Mouse (Mus musculus): Measurements from ENCODE around the gene C130032M10Rik. TPM values are rescaled to one million over a fixed set of nuclear protein-coding genes. Genes with fewer than 3 reads are reported as not detected.
A peak's percentile ranks its signal among the peaks of the same experiment; 100 is the strongest.

Gene C130032M10Rik
- 0.33 TPM in 1 of 2 replicates, not detected in the other for polyA plus RNA-seq (2015; fragmentation: Nextera tagmentation; extraction: Ambion mirVana)

DNA sequence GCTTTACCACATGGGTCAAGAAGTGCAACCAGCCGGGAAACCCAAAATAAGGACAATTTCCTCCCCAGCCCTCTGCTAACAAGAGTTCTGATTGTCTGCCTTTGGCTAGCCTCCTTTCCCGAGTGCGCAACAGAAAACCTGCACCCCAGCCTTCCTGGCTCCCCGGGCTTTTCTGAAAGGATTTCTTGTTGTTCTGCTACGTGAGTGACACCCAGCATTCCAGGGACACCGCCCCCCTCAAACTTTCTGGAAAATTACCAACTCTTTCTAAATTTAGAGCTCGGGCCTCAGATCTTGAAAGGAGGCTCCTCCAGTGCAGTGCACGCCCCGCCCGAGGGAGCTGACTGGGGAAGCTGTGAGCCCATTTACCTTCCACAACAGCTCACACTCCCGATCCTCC is at the start of gene C130032M10Rik:
Gene C130032M10Rik (plus strand): TSS at position 334 of the 400 bp plus-strand sequence.
- Histone ChIP-seq H3K9me3 (ENCODE audit: low read length) (peaks cover 12% of the 10 kb centered on the region; the same call in 1 of the 2 replicates), H3K4me1 (ENCODE audit: insufficient read depth, low read depth, low read length) (no peaks in the 10 kb centered on the region; the same call in 1 of the 2 replicates), H3K4me2 (replicated peaks; ENCODE audit: low read depth, low read length) (0 out of 2 replicates have a peak within 1 kb of the TSS, but pooled peaks have one; percentile 19), H3K36me3 (ENCODE audit: insufficient read depth, low read length) (no peaks in the 10 kb centered on the region), H3K9ac (replicated peaks; ENCODE audit: low read depth) (0 out of 2 replicates have a peak within 1 kb of the TSS, but pooled peaks have one; percentile 8), H3K4me3 (ENCODE audit: low read depth, low read length) (no peak within 1 kb of the TSS), H3K27ac (ENCODE audit: low read length) (peak within 1 kb of the TSS; percentile 26; the same call in 1 of the 2 replicates), H3K27me3 (replicated peaks; ENCODE audit: insufficient read depth, low read length) (no peaks in the 10 kb centered on the region)
- 35% methylated on average over 11 of the region's 11 CpGs for WGBS
- TF ChIP-seq EP300 (IDR thresholded peaks at IDR 0.05) (no peak), CTCF (IDR thresholded peaks at IDR 0.05) (no peak)
- peak; percentile 37 for DNase-seq (ENCODE audit: low spot score)
- peak; percentile 47; the same call in 1 of the 2 replicates for ATAC-seq

DNA sequence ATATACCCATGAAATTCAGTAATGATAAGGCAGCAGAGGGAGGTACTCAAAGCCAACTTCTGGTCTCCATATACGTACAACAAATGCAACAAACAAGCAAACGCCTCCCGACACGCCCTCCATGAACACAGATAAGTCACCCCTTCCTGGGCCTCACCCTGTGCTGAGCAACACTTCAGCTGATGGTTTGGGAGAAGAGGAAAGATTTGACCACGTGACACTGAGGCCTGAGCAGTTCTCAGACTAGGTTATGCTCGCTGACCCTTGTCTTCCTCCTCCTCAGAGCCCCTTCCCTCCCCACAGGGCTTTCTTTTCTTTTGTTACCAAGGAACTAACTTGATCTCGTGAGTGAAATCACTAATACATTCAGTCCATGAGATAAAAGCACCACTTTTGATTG is 48.6 kb upstream of the C130032M10Rik start:
- no peak for TF ChIP-seq EP300 (IDR thresholded peaks at IDR 0.05)
- TF ChIP-seq CTCF (IDR thresholded peaks at IDR 0.05), result no peak
- Histone ChIP-seq H3K9ac (replicated peaks; ENCODE audit: low read depth) (no peak overlapping the region), H3K27me3 (replicated peaks; ENCODE audit: insufficient read depth, low read length) (no peaks in the 10 kb centered on the region), H3K36me3 (ENCODE audit: insufficient read depth, low read length) (peaks cover 6% of the 10 kb centered on the region; the same call in 1 of the 2 replicates), H3K4me1 (ENCODE audit: insufficient read depth, low read depth, low read length) (no peaks in the 10 kb centered on the region), H3K27ac (ENCODE audit: low read length) (no peak overlapping the region), H3K9me3 (ENCODE audit: low read length) (no peaks in the 10 kb centered on the region), H3K4me3 (ENCODE audit: low read depth, low read length) (no peak overlapping the region), H3K4me2 (replicated peaks; ENCODE audit: low read depth, low read length) (no peak overlapping the region)
- 77% methylated on average over 7 of the region's 7 CpGs for WGBS
- ATAC-seq (no peak), DNase-seq (ENCODE audit: low spot score) (no peak)

DNA sequence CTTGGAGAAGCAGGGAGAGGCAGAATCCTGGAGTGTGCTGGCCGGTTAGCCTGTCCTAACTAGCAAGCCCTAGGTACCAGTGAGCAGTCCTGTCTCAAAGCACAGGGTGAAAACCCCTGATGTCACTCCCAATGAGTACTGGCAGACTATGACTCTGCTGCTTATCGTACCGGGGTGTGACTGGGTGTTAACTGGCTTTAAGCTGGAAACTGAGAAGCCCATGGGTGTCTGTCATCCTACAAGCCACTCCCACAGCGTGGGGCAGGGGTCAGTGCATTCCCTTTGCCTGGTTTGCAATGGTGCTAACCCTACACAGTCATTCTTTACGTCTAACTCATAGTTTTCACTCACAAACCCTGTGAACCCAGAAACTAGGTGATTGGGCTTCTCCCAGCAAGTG is 47.3 kb upstream of the C130032M10Rik start:
- no peaks in the 10 kb centered on the region for H3K9me3 ChIP-seq (ENCODE audit: low read length)
- H3K4me3 ChIP-seq (ENCODE audit: low read depth, low read length), result no peak overlapping the region
- DNase-seq (ENCODE audit: low spot score), result no peak
- no peaks in the 10 kb centered on the region for H3K27me3 ChIP-seq (replicated peaks; ENCODE audit: insufficient read depth, low read length)
- TF ChIP-seq EP300 (IDR thresholded peaks at IDR 0.05), result no peak
- no peak overlapping the region for H3K27ac ChIP-seq (ENCODE audit: low read length)
- no peak overlapping the region for H3K9ac ChIP-seq (replicated peaks; ENCODE audit: low read depth)
- no peak overlapping the region for H3K4me2 ChIP-seq (replicated peaks; ENCODE audit: low read depth, low read length)
- H3K36me3 ChIP-seq (ENCODE audit: insufficient read depth, low read length), result peaks cover 6% of the 10 kb centered on the region; the same call in 1 of the 2 replicates
- H3K4me1 ChIP-seq (ENCODE audit: insufficient read depth, low read depth, low read length), result no peaks in the 10 kb centered on the region
- no peak for ATAC-seq
- 80% methylated on average over 5 of the region's 5 CpGs for WGBS

DNA sequence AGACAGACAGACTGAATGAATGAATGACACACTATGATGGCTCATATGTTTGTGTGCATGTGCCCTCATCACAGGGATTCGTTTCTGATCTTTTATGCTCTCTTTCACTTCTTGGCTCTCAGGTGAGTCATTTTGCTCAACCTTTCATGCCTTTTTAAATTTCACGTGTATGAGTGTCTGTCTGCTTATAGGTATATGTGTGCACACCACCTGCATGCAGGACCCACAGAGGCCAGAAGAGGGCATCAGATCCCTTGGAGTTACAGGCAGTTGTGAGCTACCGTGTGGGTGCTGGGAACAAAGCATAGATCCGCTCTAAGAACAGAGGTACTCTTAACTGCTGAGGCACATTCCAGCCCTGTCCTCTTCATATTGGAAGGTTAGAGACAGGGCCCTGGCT is 46.8 kb upstream of the C130032M10Rik start:
- DNase-seq (ENCODE audit: low spot score), result no peak
- TF ChIP-seq EP300 (IDR thresholded peaks at IDR 0.05), result no peak
- no peak for TF ChIP-seq CTCF (IDR thresholded peaks at IDR 0.05)
- Histone ChIP-seq H3K4me3 (ENCODE audit: low read depth, low read length) (no peak overlapping the region), H3K27ac (ENCODE audit: low read length) (no peak overlapping the region), H3K27me3 (replicated peaks; ENCODE audit: insufficient read depth, low read length) (no peaks in the 10 kb centered on the region), H3K9ac (replicated peaks; ENCODE audit: low read depth) (no peak overlapping the region), H3K36me3 (ENCODE audit: insufficient read depth, low read length) (peaks cover 6% of the 10 kb centered on the region; the same call in 1 of the 2 replicates), H3K9me3 (ENCODE audit: low read length) (no peaks in the 10 kb centered on the region), H3K4me2 (replicated peaks; ENCODE audit: low read depth, low read length) (no peak overlapping the region), H3K4me1 (ENCODE audit: insufficient read depth, low read depth, low read length) (no peaks in the 10 kb centered on the region)
- ATAC-seq, result no peak
- 96% methylated on average over 4 of the region's 4 CpGs for WGBS

DNA sequence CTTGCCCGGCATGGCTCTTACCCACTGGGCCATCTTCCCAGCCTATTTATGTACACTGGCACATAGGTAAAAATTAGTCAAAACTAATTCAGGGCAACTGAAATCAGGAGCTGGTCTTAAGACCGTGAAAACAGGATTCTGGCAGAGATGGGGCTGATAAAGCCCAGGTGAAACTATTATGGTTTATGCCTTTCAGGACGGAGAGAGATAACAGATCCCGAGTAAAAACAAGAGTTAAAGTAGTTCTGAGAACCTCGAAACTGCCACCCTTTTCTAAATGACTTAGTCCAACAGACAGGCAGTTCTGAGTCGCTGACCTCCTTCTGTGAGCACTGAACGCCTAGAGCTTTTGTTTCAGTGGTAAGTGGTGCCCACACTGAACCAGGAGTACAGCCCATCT is 43.6 kb upstream of the C130032M10Rik start:
- Histone ChIP-seq H3K27me3 (replicated peaks; ENCODE audit: insufficient read depth, low read length) (no peaks in the 10 kb centered on the region), H3K27ac (ENCODE audit: low read length) (no peak overlapping the region), H3K4me1 (ENCODE audit: insufficient read depth, low read depth, low read length) (no peaks in the 10 kb centered on the region), H3K36me3 (ENCODE audit: insufficient read depth, low read length) (no peaks in the 10 kb centered on the region), H3K4me2 (replicated peaks; ENCODE audit: low read depth, low read length) (no peak overlapping the region), H3K9ac (replicated peaks; ENCODE audit: low read depth) (no peak overlapping the region), H3K4me3 (ENCODE audit: low read depth, low read length) (no peak overlapping the region), H3K9me3 (ENCODE audit: low read length) (no peaks in the 10 kb centered on the region)
- DNase-seq (ENCODE audit: low spot score), result no peak
- TF ChIP-seq CTCF (IDR thresholded peaks at IDR 0.05) (no peak), EP300 (IDR thresholded peaks at IDR 0.05) (no peak)
- WGBS, result 70% methylated on average over 7 of the region's 7 CpGs
- ATAC-seq, result no peak

DNA sequence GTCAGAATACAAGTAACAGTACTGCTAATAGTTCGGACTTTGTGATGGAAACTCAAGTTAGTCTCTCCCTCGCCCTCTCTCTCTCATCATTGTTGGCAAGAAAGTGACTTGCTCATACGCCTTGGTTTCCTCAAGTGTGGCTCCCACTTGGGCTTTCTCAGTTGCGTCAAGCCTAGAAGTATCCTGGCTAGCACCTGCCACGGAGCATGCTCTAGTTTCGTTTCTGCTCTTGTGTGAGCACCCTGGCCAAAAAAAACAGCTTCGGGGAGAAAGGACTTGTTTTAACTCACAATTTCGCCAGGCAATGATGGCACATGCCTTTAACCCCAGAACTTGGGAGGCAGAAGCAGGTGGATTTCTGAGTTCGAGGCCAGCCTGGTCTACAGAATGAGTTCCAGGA is 38.5 kb upstream of the C130032M10Rik start:
- 84% methylated on average over 9 of the region's 9 CpGs for WGBS
- Histone ChIP-seq H3K36me3 (ENCODE audit: insufficient read depth, low read length) (no peaks in the 10 kb centered on the region), H3K9me3 (ENCODE audit: low read length) (no peaks in the 10 kb centered on the region), H3K9ac (replicated peaks; ENCODE audit: low read depth) (no peak overlapping the region), H3K4me3 (ENCODE audit: low read depth, low read length) (no peak overlapping the region), H3K27ac (ENCODE audit: low read length) (no peak overlapping the region), H3K4me1 (ENCODE audit: insufficient read depth, low read depth, low read length) (no peaks in the 10 kb centered on the region), H3K4me2 (replicated peaks; ENCODE audit: low read depth, low read length) (no peak overlapping the region), H3K27me3 (replicated peaks; ENCODE audit: insufficient read depth, low read length) (no peaks in the 10 kb centered on the region)
- DNase-seq (ENCODE audit: low spot score) (no peak), ATAC-seq (no peak)
- TF ChIP-seq CTCF (IDR thresholded peaks at IDR 0.05) (no peak), EP300 (IDR thresholded peaks at IDR 0.05) (no peak)

DNA sequence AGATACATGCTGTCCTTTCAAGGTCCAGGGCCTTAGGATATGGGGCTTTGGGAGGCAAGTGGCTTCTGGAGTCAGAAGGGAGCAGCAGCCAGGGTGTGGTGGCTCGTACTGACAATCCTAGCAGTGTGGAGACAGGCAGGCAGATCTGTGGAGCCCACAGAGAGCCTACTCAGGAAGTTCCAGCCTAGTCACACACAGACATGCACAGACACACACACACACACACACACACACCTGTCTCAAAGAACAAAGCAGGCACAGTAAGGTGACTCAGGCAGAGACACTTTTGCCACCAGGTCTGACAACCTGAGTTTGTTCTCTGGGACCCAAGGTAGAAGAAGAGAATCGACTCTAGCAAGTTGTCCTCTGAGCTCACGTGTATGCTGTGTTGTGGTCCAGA is 34.6 kb upstream of the C130032M10Rik start:
- WGBS, result 69% methylated on average over 3 of the region's 3 CpGs
- DNase-seq (ENCODE audit: low spot score) (no peak), ATAC-seq (no peak)
- Histone ChIP-seq H3K36me3 (ENCODE audit: insufficient read depth, low read length) (no peaks in the 10 kb centered on the region), H3K4me1 (ENCODE audit: insufficient read depth, low read depth, low read length) (no peaks in the 10 kb centered on the region), H3K9ac (replicated peaks; ENCODE audit: low read depth) (no peak overlapping the region), H3K4me3 (ENCODE audit: low read depth, low read length) (no peak overlapping the region), H3K27ac (ENCODE audit: low read length) (no peak overlapping the region), H3K4me2 (replicated peaks; ENCODE audit: low read depth, low read length) (no peak overlapping the region), H3K27me3 (replicated peaks; ENCODE audit: insufficient read depth, low read length) (no peaks in the 10 kb centered on the region), H3K9me3 (ENCODE audit: low read length) (no peaks in the 10 kb centered on the region)
- no peak for TF ChIP-seq CTCF (IDR thresholded peaks at IDR 0.05)
- no peak for TF ChIP-seq EP300 (IDR thresholded peaks at IDR 0.05)
